Mouse (Mus musculus) 3T3-L1 (cell line): Measurements from ENCODE around the gene Gm20906.
"Not testable (repeated sequence)": the region's sequence is repeated elsewhere in the genome, so short reads cannot be mapped to it uniquely, and the experiment has no call there.

Source experiments
- DNase-seq: peaks from one replicate; pipeline ENCODE4 v3.0.0-alpha.2; 2015; ENCODE audit warnings: low read depth, low spot score

Gene Gm20906

GRCm38 (mm10) chrY:87550666-87551065 is at the start of gene Gm20906:
Gene Gm20906, plus strand, starts transcription at chrY:87550966.
- not testable (repeated sequence) for DNase-seq
